Mouse (Mus musculus): ENCODE data around the gene Fam184a. TPM values are rescaled to one million over a fixed set of nuclear protein-coding genes. Genes with fewer than 3 reads are reported as not detected.
"Not testable (repeated sequence)": the region's sequence is repeated elsewhere in the genome, so short reads cannot be mapped to it uniquely, and the experiment has no call there.

Fam184a gene
- polyA plus RNA-seq, 1 experiment = not detected

- Histone ChIP-seq H3ac (ENCODE audit: control insufficient read depth, insufficient read length) (no peak overlapping the region), H3K79me2 (ENCODE audit: control insufficient read depth, insufficient read depth) (no peaks in the 10 kb centered on the region), H3K4me3 (no peak overlapping the region), H3K36me3 (ENCODE audit: control insufficient read depth, insufficient read depth) (no peaks in the 10 kb centered on the region), H3K4me2 (ENCODE audit: low read depth) (no peak overlapping the region), H3K27me3 (ENCODE audit: control insufficient read depth, insufficient read depth, insufficient read length) (no peaks in the 10 kb centered on the region)
- no peak for TF ChIP-seq CEBPB (IDR thresholded peaks at IDR 0.05; ENCODE audit: insufficient read depth, poor library complexity, severe bottlenecking)
- TF ChIP-seq POLR2AphosphoS2 (IDR thresholded peaks at IDR 0.05; ENCODE audit: insufficient read length, low read depth) = no peak
These were observed 100.2 kb downstream of the Fam184a start for GRCm38 (mm10) chr10:53650683-53651082.

- no peaks in the 10 kb centered on the region for H3K36me3 ChIP-seq (ENCODE audit: control insufficient read depth, insufficient read depth)
- no peak for TF ChIP-seq TCF12 (IDR thresholded peaks at IDR 0.05; ENCODE audit: insufficient read depth, poor library complexity, severe bottlenecking)
- TF ChIP-seq E2F4 (IDR thresholded peaks at IDR 0.05; ENCODE audit: insufficient read depth) = no peak
- TF ChIP-seq CEBPB (IDR thresholded peaks at IDR 0.05; ENCODE audit: insufficient read depth, poor library complexity, severe bottlenecking) = no peak
- TF ChIP-seq MYOD1 (IDR thresholded peaks at IDR 0.05; ENCODE audit: control insufficient read depth in 1 of 3, insufficient read length in 2 of 3, low read depth in 2 of 3) = no peak
- TF ChIP-seq USF1 (IDR thresholded peaks at IDR 0.05; ENCODE audit: low read depth) = no peak
- no peak for TF ChIP-seq SRF (IDR thresholded peaks at IDR 0.05; ENCODE audit: control insufficient read depth, insufficient read length, low read depth)
- no peak for TF ChIP-seq MAX (IDR thresholded peaks at IDR 0.05; ENCODE audit: low read depth)
- no peak for TF ChIP-seq POLR2AphosphoS2 (IDR thresholded peaks at IDR 0.05; ENCODE audit: insufficient read length, low read depth)
- TF ChIP-seq TCF3 (IDR thresholded peaks at IDR 0.05; ENCODE audit: insufficient read length, low read depth) = no peak
- H3K27me3 ChIP-seq (ENCODE audit: control insufficient read depth, insufficient read depth, insufficient read length) = no peaks in the 10 kb centered on the region
- no peak overlapping the region for H3ac ChIP-seq (ENCODE audit: control insufficient read depth, insufficient read length)
- no peak overlapping the region for H3K4me2 ChIP-seq (ENCODE audit: low read depth)
- H3K79me2 ChIP-seq (ENCODE audit: control insufficient read depth, insufficient read depth) = no peaks in the 10 kb centered on the region
- no peak overlapping the region for H3K4me3 ChIP-seq
These were observed 109.4 kb downstream of the Fam184a start for GRCm38 (mm10) chr10:53641507-53641906.

DNA sequence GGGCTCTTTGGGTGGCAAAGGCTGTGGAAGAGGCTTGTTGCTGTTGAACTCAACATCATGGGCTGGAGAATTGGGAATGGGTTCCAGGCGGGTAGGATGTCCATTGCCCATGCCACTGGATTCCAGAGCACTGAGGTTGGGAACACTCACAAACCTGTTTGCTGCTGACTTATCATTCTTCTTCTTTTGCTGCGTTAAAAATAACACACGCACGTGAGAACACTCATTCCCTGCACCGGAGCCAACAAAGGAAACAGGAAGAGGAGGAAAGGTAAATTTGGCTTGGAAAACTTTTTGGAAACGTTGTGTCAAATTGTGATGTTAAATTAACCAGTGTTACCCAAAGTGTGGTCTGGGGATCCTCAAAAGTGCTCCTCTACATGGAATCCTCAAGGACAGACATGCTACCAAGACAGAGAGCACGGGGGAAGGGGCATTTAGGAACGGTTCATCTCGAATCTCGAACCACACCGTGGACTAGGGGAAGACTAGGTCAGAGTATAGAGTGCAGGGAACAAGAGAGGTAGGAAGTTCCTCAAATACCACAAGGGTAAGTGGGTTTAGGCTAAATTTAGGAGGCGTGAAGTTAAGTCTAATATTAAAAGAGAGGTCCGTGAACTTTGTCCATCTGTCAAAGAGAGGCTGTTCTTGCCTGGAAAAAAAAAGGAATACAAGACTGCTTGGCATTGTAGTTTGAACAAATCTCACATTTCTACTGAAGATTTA lies 115.5 kb downstream of the Fam184a start:
- Histone ChIP-seq H3K4me3 (no peak overlapping the region), H3K27me3 (ENCODE audit: control insufficient read depth, insufficient read depth, insufficient read length) (no peaks in the 10 kb centered on the region), H3ac (ENCODE audit: control insufficient read depth, insufficient read length) (no peak overlapping the region), H3K79me2 (ENCODE audit: control insufficient read depth, insufficient read depth) (no peaks in the 10 kb centered on the region), H3K4me2 (ENCODE audit: low read depth) (no peak overlapping the region), H3K36me3 (ENCODE audit: control insufficient read depth, insufficient read depth) (no peaks in the 10 kb centered on the region)
- TF ChIP-seq MYOG (IDR thresholded peaks at IDR 0.05; ENCODE audit: control insufficient read depth in 1 of 3, insufficient read depth in 1 of 3, insufficient read length in 2 of 3, low read depth in 2 of 3) (no peak), USF1 (IDR thresholded peaks at IDR 0.05; ENCODE audit: low read depth) (no peak), MAX (IDR thresholded peaks at IDR 0.05; ENCODE audit: low read depth) (no peak), CEBPB (IDR thresholded peaks at IDR 0.05; ENCODE audit: insufficient read depth, poor library complexity, severe bottlenecking) (no peak), MYOD1 (IDR thresholded peaks at IDR 0.05; ENCODE audit: control insufficient read depth in 1 of 3, insufficient read length in 2 of 3, low read depth in 2 of 3) (no peak), REST (IDR thresholded peaks at IDR 0.05; ENCODE audit: insufficient read depth, insufficient read length) (no peak), POLR2AphosphoS2 (IDR thresholded peaks at IDR 0.05; ENCODE audit: insufficient read length, low read depth) (no peak), POLR2A (IDR thresholded peaks at IDR 0.05; ENCODE audit: insufficient read length, low read depth) (no peak), E2F4 (IDR thresholded peaks at IDR 0.05; ENCODE audit: insufficient read depth) (no peak), TCF3 (IDR thresholded peaks at IDR 0.05; ENCODE audit: insufficient read length, low read depth) (no peak), TCF12 (IDR thresholded peaks at IDR 0.05; ENCODE audit: insufficient read depth, poor library complexity, severe bottlenecking) (no peak), SRF (IDR thresholded peaks at IDR 0.05; ENCODE audit: control insufficient read depth, insufficient read length, low read depth) (no peak)

GRCm38 (mm10) chr10:53634160-53634559 lies 116.8 kb downstream of the Fam184a start:
- H3K4me3 ChIP-seq = no peak overlapping the region
- H3K4me2 ChIP-seq (ENCODE audit: low read depth) = no peak overlapping the region
- TF ChIP-seq REST (IDR thresholded peaks at IDR 0.05; ENCODE audit: insufficient read depth, insufficient read length) = no peak
- no peak for TF ChIP-seq MYOG (IDR thresholded peaks at IDR 0.05; ENCODE audit: control insufficient read depth in 1 of 3, insufficient read depth in 1 of 3, insufficient read length in 2 of 3, low read depth in 2 of 3)
- TF ChIP-seq CEBPB (IDR thresholded peaks at IDR 0.05; ENCODE audit: insufficient read depth, poor library complexity, severe bottlenecking) = no peak
- no peak for TF ChIP-seq POLR2AphosphoS2 (IDR thresholded peaks at IDR 0.05; ENCODE audit: insufficient read length, low read depth)
- TF ChIP-seq MYOD1 (IDR thresholded peaks at IDR 0.05; ENCODE audit: control insufficient read depth in 1 of 3, insufficient read length in 2 of 3, low read depth in 2 of 3) = no peak
- no peak for TF ChIP-seq MAX (IDR thresholded peaks at IDR 0.05; ENCODE audit: low read depth)
- no peak for TF ChIP-seq TCF12 (IDR thresholded peaks at IDR 0.05; ENCODE audit: insufficient read depth, poor library complexity, severe bottlenecking)
- no peak for TF ChIP-seq TCF3 (IDR thresholded peaks at IDR 0.05; ENCODE audit: insufficient read length, low read depth)
- no peak for TF ChIP-seq USF1 (IDR thresholded peaks at IDR 0.05; ENCODE audit: low read depth)
- no peak for TF ChIP-seq SRF (IDR thresholded peaks at IDR 0.05; ENCODE audit: control insufficient read depth, insufficient read length, low read depth)
- H3K79me2 ChIP-seq (ENCODE audit: control insufficient read depth, insufficient read depth) = no peaks in the 10 kb centered on the region
- no peaks in the 10 kb centered on the region for H3K36me3 ChIP-seq (ENCODE audit: control insufficient read depth, insufficient read depth)
- H3ac ChIP-seq (ENCODE audit: control insufficient read depth, insufficient read length) = no peak overlapping the region
- no peaks in the 10 kb centered on the region for H3K27me3 ChIP-seq (ENCODE audit: control insufficient read depth, insufficient read depth, insufficient read length)

DNA sequence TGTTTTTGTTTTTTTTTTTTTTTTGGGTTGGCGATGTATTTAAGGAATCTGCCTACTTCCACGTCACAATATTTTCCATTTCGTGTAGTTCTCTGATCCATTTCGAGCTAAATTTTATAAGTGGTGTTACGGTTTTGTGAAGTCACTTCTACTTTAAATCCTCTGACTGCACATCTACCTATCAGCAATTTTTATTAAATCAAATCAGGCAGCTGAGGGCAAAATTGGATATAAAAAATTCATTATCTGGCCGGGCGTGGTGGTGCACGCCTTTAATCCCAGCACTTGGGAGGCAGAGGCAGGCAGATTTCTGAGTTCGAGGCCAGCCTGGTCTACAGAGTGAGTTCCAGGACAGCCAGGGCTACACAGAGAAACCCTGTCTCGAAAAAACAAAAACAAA lies 120.6 kb downstream of the Fam184a start, which contains the start of gene Mcm9:
TSS of gene Mcm9 (minus strand) at position 101 of the 400 bp plus-strand sequence.
- H3K27me3 ChIP-seq (ENCODE audit: control insufficient read depth, insufficient read depth, insufficient read length); H3K79me2 ChIP-seq (ENCODE audit: control insufficient read depth, insufficient read depth); H3K36me3 ChIP-seq (ENCODE audit: control insufficient read depth, insufficient read depth): not testable (repeated sequence)
- Histone ChIP-seq H3K4me3 (peak within 1 kb of the TSS; percentile 64), H3K4me2 (ENCODE audit: low read depth) (peak within 1 kb of the TSS; percentile 74), H3ac (ENCODE audit: control insufficient read depth, insufficient read length) (peak within 1 kb of the TSS; percentile 17)
